Mouse (Mus musculus) spleen, adult 2 months (tissue): ENCODE results near the gene Nrros.

ENCODE experiments used
- CTCF ChIP-seq: fragments of 200-500 bp; IDR thresholded peaks from 2 replicates; pipeline ENCODE4 v1.5.1; 2011; ENCODE audit warnings: mild to moderate bottlenecking, inconsistent platforms; ENCODE audit not compliant: insufficient read depth, insufficient read length, insufficient replicate concordance; ENCODE audit errors: extremely low read depth
- POLR2A ChIP-seq: fragments of 200-500 bp; IDR thresholded peaks from 2 replicates; pipeline ENCODE4 v1.6.1; 2011; ENCODE audit warnings: low read depth, low read length, inconsistent platforms

DNA sequence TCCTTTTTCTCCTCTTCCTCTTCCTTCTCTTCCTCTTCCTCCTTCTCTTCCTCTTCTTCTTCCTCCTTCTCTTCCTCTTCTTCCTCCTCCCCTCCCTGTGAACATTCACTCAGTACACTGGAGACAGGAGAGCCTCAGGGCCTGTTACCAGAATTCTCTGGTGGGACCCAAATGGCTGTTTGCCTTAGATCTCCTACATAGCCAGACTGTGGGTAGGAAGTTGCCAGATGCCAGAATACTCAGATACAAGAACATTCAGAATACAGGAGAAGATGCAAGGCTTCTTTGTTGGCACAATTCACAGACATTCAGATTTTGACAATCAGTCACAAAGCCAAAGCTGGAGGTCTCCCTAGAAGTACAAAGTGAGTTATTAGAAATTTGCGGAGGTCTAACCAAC lies 26.4 kb downstream of the Nrros start:
- TF ChIP-seq POLR2A, result no peak
- TF ChIP-seq CTCF, result no peak
